Mouse (Mus musculus) small intestine, adult 2 months (tissue): ENCODE measurements around the gene Pitpnb.

Source experiments
- CTCF ChIP-seq: fragments of 200-500 bp; IDR thresholded peaks from 2 replicates; pipeline ENCODE4 v1.5.1; 2012; ENCODE audit warnings: low read depth, mild to moderate bottlenecking, control low read depth, inconsistent platforms, low read length, moderate library complexity, mixed read lengths; ENCODE audit not compliant: insufficient replicate concordance, insufficient read length; ENCODE audit errors: extremely low read depth
- POLR2A ChIP-seq: fragments of 200-500 bp; IDR thresholded peaks from 2 replicates; pipeline ENCODE4 v1.6.1; 2012; ENCODE audit warnings: low read depth, mild to moderate bottlenecking, control low read depth, inconsistent platforms, low read length, moderate library complexity

DNA sequence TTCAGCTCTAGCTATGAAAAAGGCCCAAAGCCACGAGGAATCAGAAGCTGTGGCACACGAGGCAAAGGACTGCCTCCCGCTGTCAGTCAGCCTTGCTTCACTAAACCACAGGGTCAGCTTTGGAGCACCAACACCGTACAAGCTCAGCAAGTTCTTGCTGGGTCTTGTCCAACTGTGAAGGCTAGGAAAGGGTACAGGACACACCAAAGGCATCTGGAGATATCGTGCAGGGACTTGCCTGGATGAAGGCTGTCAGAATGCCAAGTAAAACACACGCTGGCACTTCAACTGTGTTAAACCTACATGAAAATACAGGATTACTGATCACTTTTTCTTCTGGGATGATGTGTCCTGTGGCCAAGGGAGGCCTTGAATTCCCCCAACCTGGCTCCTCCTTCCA, 20.4 kb upstream of the Pitpnb start:
- no peak for TF ChIP-seq POLR2A
- no peak for TF ChIP-seq CTCF
